Mouse (Mus musculus) lung, adult 2 months (tissue): ENCODE measurements around the gene Pkp4.

Source experiments
- CTCF ChIP-seq: fragments of 200-500 bp; IDR thresholded peaks from 2 replicates; pipeline ENCODE4 v1.5.1; 2011; ENCODE audit warnings: mild to moderate bottlenecking, low read length, control low read depth; ENCODE audit not compliant: insufficient read depth
- POLR2A ChIP-seq: fragments of 200-500 bp; IDR thresholded peaks from 2 replicates; pipeline ENCODE4 v1.6.1; 2011; ENCODE audit warnings: low read depth, mild to moderate bottlenecking, control low read depth, low read length, borderline replicate concordance; ENCODE audit errors: extremely low read depth

- TF ChIP-seq POLR2A (no peak), CTCF (no peak)
Observed at GRCm38 (mm10) chr2:59261203-59261602, 100.6 kb downstream of the Pkp4 start.
